Mouse (Mus musculus): ENCODE measurements around the gene Gtf2a2. TPM values are rescaled to one million over a fixed set of nuclear protein-coding genes. Genes with fewer than 3 reads are reported as not detected.

Gene Gtf2a2
- polyA plus RNA-seq, 1 experiment from 2014 or later, result 190 TPM

GRCm38 (mm10) chr9:69994547-69994946 is 17.8 kb upstream of the Gtf2a2 start:
- H3K36me3 ChIP-seq, result peaks cover 51% of the 10 kb centered on the region

GRCm38 (mm10) chr9:69999318-69999717 is 13.0 kb upstream of the Gtf2a2 start:
- no peak overlapping the region for H3K27ac ChIP-seq
- H3K4me3 ChIP-seq, result no peak overlapping the region
- no peaks in the 10 kb centered on the region for H3K27me3 ChIP-seq
- ATAC-seq (ENCODE audit: insufficient number of reproducible peaks, insufficient read depth, low FRiP score, low TSS enrichment), result no peak
- H3K4me1 ChIP-seq, result no peaks in the 10 kb centered on the region
- no peaks in the 10 kb centered on the region for H3K9me3 ChIP-seq
- 74% methylated on average over 1 of the region's 1 CpGs for WGBS
- no peak overlapping the region for H3K4me2 ChIP-seq (replicated peaks)
- H3K36me3 ChIP-seq, result peaks cover 87% of the 10 kb centered on the region
- no peak overlapping the region for H3K9ac ChIP-seq

More at GRCm38 (mm10) chr9:69994547-69994946, 17.8 kb upstream of the Gtf2a2 start:
- Histone ChIP-seq H3K27me3 (no peaks in the 10 kb centered on the region), H3K9me3 (no peaks in the 10 kb centered on the region), H3K27ac (no peak overlapping the region), H3K4me2 (replicated peaks) (no peak overlapping the region), H3K4me3 (no peak overlapping the region), H3K9ac (no peak overlapping the region), H3K4me1 (peaks cover 18% of the 10 kb centered on the region; the same call in 1 of the 2 replicates)
- 95% methylated on average over 5 of the region's 5 CpGs for WGBS
- no peak for ATAC-seq (ENCODE audit: insufficient number of reproducible peaks, insufficient read depth, low FRiP score, low TSS enrichment)

GRCm38 (mm10) chr9:70003516-70003915 is 8.8 kb upstream of the Gtf2a2 start:
- Histone ChIP-seq H3K27me3 (no peaks in the 10 kb centered on the region), H3K9me3 (no peaks in the 10 kb centered on the region), H3K36me3 (peaks cover 82% of the 10 kb centered on the region), H3K9ac (no peak overlapping the region), H3K4me2 (replicated peaks) (no peak overlapping the region), H3K4me3 (no peak overlapping the region), H3K27ac (no peak overlapping the region), H3K4me1 (no peaks in the 10 kb centered on the region)
- no peak for ATAC-seq (ENCODE audit: insufficient number of reproducible peaks, insufficient read depth, low FRiP score, low TSS enrichment)
- 86% methylated on average over 10 of the region's 10 CpGs for WGBS

- H3K36me3 ChIP-seq, result peaks cover 63% of the 10 kb centered on the region
- H3K4me1 ChIP-seq, result no peaks in the 10 kb centered on the region
- H3K9me3 ChIP-seq, result no peaks in the 10 kb centered on the region
- 92% methylated on average over 5 of the region's 5 CpGs for WGBS
- ATAC-seq (ENCODE audit: insufficient number of reproducible peaks, insufficient read depth, low FRiP score, low TSS enrichment), result no peak
- no peak overlapping the region for H3K27ac ChIP-seq
- H3K4me2 ChIP-seq (replicated peaks), result no peak overlapping the region
- no peaks in the 10 kb centered on the region for H3K27me3 ChIP-seq
- no peak overlapping the region for H3K9ac ChIP-seq
- H3K4me3 ChIP-seq, result no peak overlapping the region
Measured at GRCm38 (mm10) chr9:70006984-70007383, 5.4 kb upstream of the Gtf2a2 start.

GRCm38 (mm10) chr9:70007506-70008248 is 4.7 kb upstream of the Gtf2a2 start:
- 88% methylated on average over 14 of the region's 14 CpGs for WGBS
- Histone ChIP-seq H3K36me3 (peaks cover 56% of the 10 kb centered on the region), H3K27ac (no peak overlapping the region)

GRCm38 (mm10) chr9:70009754-70010304 is 2.5 kb upstream of the Gtf2a2 start:
- H3K9me3 ChIP-seq, result no peaks in the 10 kb centered on the region
- ATAC-seq (ENCODE audit: insufficient number of reproducible peaks, insufficient read depth, low FRiP score, low TSS enrichment), result no peak
- no peaks in the 10 kb centered on the region for H3K27me3 ChIP-seq
- peaks cover 9% of the 10 kb centered on the region for H3K4me1 ChIP-seq
- H3K27ac ChIP-seq, result no peak overlapping the region
- H3K4me2 ChIP-seq (replicated peaks), result no peak overlapping the region
- H3K36me3 ChIP-seq, result peaks cover 40% of the 10 kb centered on the region
- no peak overlapping the region for H3K4me3 ChIP-seq
- H3K9ac ChIP-seq, result no peak overlapping the region
- 88% methylated on average over 8 of the region's 8 CpGs for WGBS

More at GRCm38 (mm10) chr9:70007506-70008248, 4.7 kb upstream of the Gtf2a2 start:
- Histone ChIP-seq H3K27me3 (no peaks in the 10 kb centered on the region), H3K9me3 (no peaks in the 10 kb centered on the region), H3K4me1 (no peaks in the 10 kb centered on the region), H3K4me3 (no peak overlapping the region), H3K4me2 (replicated peaks) (no peak overlapping the region), H3K9ac (no peak overlapping the region)
- ATAC-seq (ENCODE audit: insufficient number of reproducible peaks, insufficient read depth, low FRiP score, low TSS enrichment), result no peak

GRCm38 (mm10) chr9:70010781-70011473 is 1.4 kb upstream of the Gtf2a2 start:
- no peaks in the 10 kb centered on the region for H3K27me3 ChIP-seq
- H3K36me3 ChIP-seq, result peaks cover 33% of the 10 kb centered on the region
- no peaks in the 10 kb centered on the region for H3K9me3 ChIP-seq
- H3K9ac ChIP-seq, result no peak overlapping the region
- peaks cover 9% of the 10 kb centered on the region for H3K4me1 ChIP-seq
- 92% methylated on average over 5 of the region's 5 CpGs for WGBS
- ATAC-seq (ENCODE audit: insufficient number of reproducible peaks, insufficient read depth, low FRiP score, low TSS enrichment), result no peak
- H3K4me3 ChIP-seq, result no peak overlapping the region
- no peak overlapping the region for H3K4me2 ChIP-seq (replicated peaks)
- no peak overlapping the region for H3K27ac ChIP-seq

- Histone ChIP-seq H3K4me1 (peaks cover 9% of the 10 kb centered on the region), H3K9ac (peak overlapping the region; percentile 85; the same call in 1 of the 2 replicates), H3K4me2 (replicated peaks) (peak overlapping the region; percentile 70), H3K9me3 (no peaks in the 10 kb centered on the region), H3K4me3 (peak overlapping the region; percentile 91), H3K36me3 (peaks cover 28% of the 10 kb centered on the region), H3K27ac (peak overlapping the region; percentile 94), H3K27me3 (no peaks in the 10 kb centered on the region)
- WGBS, result 56% methylated on average over 14 of the region's 14 CpGs
- ATAC-seq (ENCODE audit: insufficient number of reproducible peaks, insufficient read depth, low FRiP score, low TSS enrichment), result no peak
Measured at GRCm38 (mm10) chr9:70011537-70012407, 578 bp upstream of the Gtf2a2 start.

GRCm38 (mm10) chr9:70015632-70016031 is 3.3 kb downstream of the Gtf2a2 start:
- no peak for ATAC-seq (ENCODE audit: insufficient number of reproducible peaks, insufficient read depth, low FRiP score, low TSS enrichment)
- peaks cover 9% of the 10 kb centered on the region for H3K4me1 ChIP-seq
- H3K4me2 ChIP-seq (replicated peaks), result no peak overlapping the region
- 90% methylated on average over 2 of the region's 2 CpGs for WGBS
- H3K36me3 ChIP-seq, result peaks cover 8% of the 10 kb centered on the region; the same call in 1 of the 2 replicates
- no peak overlapping the region for H3K27ac ChIP-seq
- H3K4me3 ChIP-seq, result no peak overlapping the region
- H3K27me3 ChIP-seq, result no peaks in the 10 kb centered on the region
- H3K9me3 ChIP-seq, result no peaks in the 10 kb centered on the region
- H3K9ac ChIP-seq, result no peak overlapping the region

GRCm38 (mm10) chr9:70018879-70019278 is 6.5 kb downstream of the Gtf2a2 start:
- peaks cover 13% of the 10 kb centered on the region; the same call in 1 of the 2 replicates for H3K36me3 ChIP-seq
- no peak overlapping the region for H3K9ac ChIP-seq
- no peaks in the 10 kb centered on the region for H3K9me3 ChIP-seq
- ATAC-seq (ENCODE audit: insufficient number of reproducible peaks, insufficient read depth, low FRiP score, low TSS enrichment), result no peak
- peaks cover 2% of the 10 kb centered on the region for H3K4me1 ChIP-seq
- H3K27ac ChIP-seq, result no peak overlapping the region
- no peak overlapping the region for H3K4me3 ChIP-seq
- H3K4me2 ChIP-seq (replicated peaks), result no peak overlapping the region
- H3K27me3 ChIP-seq, result no peaks in the 10 kb centered on the region

- Histone ChIP-seq H3K27me3 (no peaks in the 10 kb centered on the region), H3K4me1 (no peaks in the 10 kb centered on the region), H3K36me3 (peaks cover 13% of the 10 kb centered on the region; the same call in 1 of the 2 replicates), H3K27ac (no peak overlapping the region), H3K4me3 (no peak overlapping the region), H3K9me3 (no peaks in the 10 kb centered on the region), H3K4me2 (replicated peaks) (no peak overlapping the region), H3K9ac (no peak overlapping the region)
- no peak for ATAC-seq (ENCODE audit: insufficient number of reproducible peaks, insufficient read depth, low FRiP score, low TSS enrichment)
- WGBS, result 81% methylated on average over 1 of the region's 1 CpGs
Measured at GRCm38 (mm10) chr9:70021610-70022009, 9.3 kb downstream of the Gtf2a2 start.

Data from embryonic facial prominence, embryonic 12.5 days (tissue).